Mouse (Mus musculus) bone marrow macrophage, adult 2 months (primary cell): ENCODE data around the gene Mrpl34.

ENCODE experiments used
- CTCF ChIP-seq: IDR thresholded peaks from 2 replicates; pipeline ENCODE4 v1.5.1; 2012; ENCODE audit warnings: low read depth, mild to moderate bottlenecking, low read length, moderate library complexity
- POLR2A ChIP-seq: IDR thresholded peaks from 2 replicates; pipeline ENCODE4 v1.6.1; 2012; ENCODE audit warnings: mild to moderate bottlenecking, low read depth, low read length, borderline replicate concordance

- no peak for TF ChIP-seq POLR2A
- TF ChIP-seq CTCF, result no peak
Observed at GRCm38 (mm10) chr8:71496481-71496880, 31.7 kb downstream of the Mrpl34 start.
